Mouse (Mus musculus) layer of hippocampus, postnatal 25 days (tissue): ENCODE results near the gene Cyp2d11. TPM values are rescaled to one million over a fixed set of nuclear protein-coding genes. Genes with fewer than 3 reads are reported as not detected.
A peak's percentile ranks its signal among the peaks of the same experiment; 100 is the strongest.

ENCODE experiments used
- DNase-seq, 2 experiments: peaks; one replicate each; pipeline ENCODE4 v3.0.0; 2022; ENCODE audit warnings: mixed read lengths in 2 of 2, low spot score in 1 of 2; ENCODE audit errors: extremely low spot score in 1 of 2
- total RNA-seq, 2 experiments: library from RNA; stranded (reverse); gene quantifications; 2 replicates each; pipeline ENCODE4 v1.2.3; 2021

Gene Cyp2d11
- total RNA-seq, 2 experiments from 2014 or later = 0.38 TPM; not detected in 1

GRCm38 (mm10) chr15:82354126-82354945 is 39.5 kb downstream of the Cyp2d11 start, which contains the start of gene Ndufa6:
Gene Ndufa6 (minus strand): TSS chr15:82354322.
- peak; percentile 90 to 91 for DNase-seq

- no peak for DNase-seq
Observed at GRCm38 (mm10) chr15:82353745-82354113, 40.1 kb downstream of the Cyp2d11 start.

- no peak for DNase-seq
Observed at GRCm38 (mm10) chr15:82353078-82353744, 40.6 kb downstream of the Cyp2d11 start.

GRCm38 (mm10) chr15:82351480-82351879 is 42.3 kb downstream of the Cyp2d11 start:
- DNase-seq = no peak

GRCm38 (mm10) chr15:82350349-82350748 is 43.5 kb downstream of the Cyp2d11 start:
- DNase-seq = no peak

GRCm38 (mm10) chr15:82348999-82349341 is 44.9 kb downstream of the Cyp2d11 start:
- DNase-seq = no peak

GRCm38 (mm10) chr15:82348258-82348998 is 45.4 kb downstream of the Cyp2d11 start:
- DNase-seq = no peak

GRCm38 (mm10) chr15:82347852-82348251 is 46.0 kb downstream of the Cyp2d11 start:
- DNase-seq = no peak

GRCm38 (mm10) chr15:82347303-82347676 is 46.5 kb downstream of the Cyp2d11 start:
- DNase-seq = no peak

GRCm38 (mm10) chr15:82346580-82347302 is 47.1 kb downstream of the Cyp2d11 start:
- no peak for DNase-seq

GRCm38 (mm10) chr15:82345820-82346470 is 47.9 kb downstream of the Cyp2d11 start:
- peak; percentile 92 to 95 for DNase-seq

- DNase-seq = no peak
Observed at GRCm38 (mm10) chr15:82344971-82345370, 48.9 kb downstream of the Cyp2d11 start.

- no peak for DNase-seq
Observed at GRCm38 (mm10) chr15:82343368-82344287, 50.2 kb downstream of the Cyp2d11 start.

GRCm38 (mm10) chr15:82342543-82342935 is 51.3 kb downstream of the Cyp2d11 start:
- no peak for DNase-seq

- no peak for DNase-seq
Observed at GRCm38 (mm10) chr15:82341675-82342542, 51.9 kb downstream of the Cyp2d11 start.

GRCm38 (mm10) chr15:82341036-82341501 is 52.8 kb downstream of the Cyp2d11 start:
- no peak for DNase-seq

- DNase-seq = no peak
Observed at GRCm38 (mm10) chr15:82340414-82341035, 53.3 kb downstream of the Cyp2d11 start.
